Mouse (Mus musculus): ENCODE results near the gene Aqp11.

- TF ChIP-seq CTCF (IDR thresholded peaks at IDR 0.05; ENCODE audit: low read depth) = no peak
- TF ChIP-seq EP300 (IDR thresholded peaks at IDR 0.05; ENCODE audit: low read depth) = no peak
Observed at GRCm38 (mm10) chr7:97728666-97729614, 9.1 kb downstream of the Aqp11 start.

Data from liver, postnatal 0 days (tissue).